In the genomic region with DNA sequence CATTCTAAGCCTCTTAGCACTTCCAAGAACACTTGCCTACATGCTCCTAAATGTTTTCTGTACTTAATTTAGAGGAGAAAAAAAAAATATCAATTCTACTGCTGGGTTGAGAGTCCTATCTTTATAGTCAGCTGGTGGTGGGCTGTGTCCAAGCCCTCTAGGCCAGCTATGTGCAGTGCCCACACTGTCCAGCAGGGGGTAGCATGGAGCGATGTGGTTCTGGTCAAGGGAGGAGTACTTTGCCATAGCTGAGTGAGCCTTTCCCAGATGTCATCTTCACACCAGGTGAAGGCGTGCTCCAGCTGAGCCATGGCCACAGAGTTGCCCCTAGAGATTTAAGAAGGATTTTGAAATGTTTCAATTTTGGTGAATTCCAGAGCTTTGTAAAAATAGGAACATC, we compare ENCODE assay signal across 8 mouse cellular contexts. TPM values are rescaled to one million over a fixed set of nuclear protein-coding genes. Genes with fewer than 3 reads are reported as not detected.
A peak's percentile ranks its signal among the peaks of the same experiment; 100 is the strongest.
DNase-seq lines count a peak whose midpoint lies in the region; ATAC-seq and TF ChIP-seq lines count a peak whose summit lies in the region.

No protein-coding gene starts in this region.

- no peak for ATAC-seq in forebrain, embryonic 14.5 days
- no peak for ATAC-seq in forebrain, embryonic 15.5 days (replicated peaks)
- peak; percentile 51; the same call in 1 of the 2 replicates for ATAC-seq in frontal cortex, adult (ENCODE audit: low TSS enrichment)
- ATAC-seq in monocyte, adult 5-6 weeks (replicated peaks; ENCODE audit: insufficient number of reproducible peaks, low FRiP score, low TSS enrichment, poor library complexity, severe bottlenecking) = peak; percentile 93

- TF ChIP-seq CTCF in C2C12 (IDR thresholded peaks at IDR 0.05; ENCODE audit: control insufficient read depth, insufficient read depth, insufficient read length) = peak; percentile 55
- TF ChIP-seq CTCF in bone marrow, adult 2 months (IDR thresholded peaks at IDR 0.05; ENCODE audit: control insufficient read depth, insufficient read depth, low read length) = peak; percentile 95

- no peaks in the 10 kb centered on the region for H3K4me1 ChIP-seq in forebrain, embryonic 14.5 days (ENCODE audit: control insufficient read depth, insufficient read depth, low read length)
- H3K4me1 ChIP-seq in forebrain, embryonic 15.5 days = 0 out of 2 replicates have a peak, but pooled peaks cover 3% of the 10 kb centered on the region
- H3K4me1 ChIP-seq in bone marrow, adult 2 months (ENCODE audit: control insufficient read depth, insufficient read depth, low read length) = no peaks in the 10 kb centered on the region

- peaks cover 17% of the 10 kb centered on the region for H3K36me3 ChIP-seq in forebrain, embryonic 14.5 days (ENCODE audit: control insufficient read depth, insufficient read depth, low read length)
- peaks cover 33% of the 10 kb centered on the region for H3K36me3 ChIP-seq in forebrain, embryonic 15.5 days
- no peaks in the 10 kb centered on the region for H3K36me3 ChIP-seq in C2C12 (ENCODE audit: control insufficient read depth, insufficient read depth)

- no peaks in the 10 kb centered on the region for H3K79me3 ChIP-seq in C2C12 (ENCODE audit: low read depth)

- DNase-seq in forebrain, embryonic 14.5 days (ENCODE audit: low spot score) = peak; percentile 10
- peak; percentile 70 to 81 for DNase-seq in kidney, postnatal 25 days
- DNase-seq in thymus, adult 18-20 months = peak; percentile 23 to 53

- no peaks in the 10 kb centered on the region for H3K79me2 ChIP-seq in C2C12 (ENCODE audit: control insufficient read depth, insufficient read depth)

- no peak overlapping the region for H3K27ac ChIP-seq in forebrain, embryonic 14.5 days (ENCODE audit: low read depth, low read length)
- no peak overlapping the region for H3K27ac ChIP-seq in forebrain, embryonic 15.5 days (replicated peaks)
- H3K27ac ChIP-seq in bone marrow, adult 2 months (ENCODE audit: control insufficient read depth, insufficient read depth, low read depth, low read length, poor library complexity) = no peak overlapping the region

- no peak overlapping the region for H3K4me3 ChIP-seq in forebrain, embryonic 14.5 days (ENCODE audit: low read depth, low read length)
- H3K4me3 ChIP-seq in forebrain, embryonic 15.5 days = no peak overlapping the region
- no peak overlapping the region for H3K4me3 ChIP-seq in C2C12 (ENCODE audit: insufficient read depth, poor library complexity, severe bottlenecking)
- no peak overlapping the region for H3K4me3 ChIP-seq in bone marrow, adult 2 months (replicated peaks; ENCODE audit: control insufficient read depth, low read depth, low read length)

- no peak for TF ChIP-seq POLR2A in bone marrow, adult 2 months (IDR thresholded peaks at IDR 0.05; ENCODE audit: borderline replicate concordance, control insufficient read depth, low read depth, low read length)

- H3ac ChIP-seq in C2C12 (ENCODE audit: control insufficient read depth, insufficient read length, low read depth) = no peak overlapping the region

- WGBS in forebrain, embryonic 14.5 days = 46% methylated on average over 2 of the region's 2 CpGs
- WGBS in forebrain, embryonic 15.5 days = 45% methylated on average over 2 of the region's 2 CpGs
- WGBS in bone marrow, adult 2 months = 28% methylated on average over 2 of the region's 2 CpGs

- no peak overlapping the region for H3K9ac ChIP-seq in forebrain, embryonic 14.5 days (ENCODE audit: low read length)
- H3K9ac ChIP-seq in forebrain, embryonic 15.5 days (replicated peaks) = no peak overlapping the region

- H3K4me2 ChIP-seq in forebrain, embryonic 14.5 days (ENCODE audit: low read length) = no peak overlapping the region
- no peak overlapping the region for H3K4me2 ChIP-seq in forebrain, embryonic 15.5 days (replicated peaks)

- no peaks in the 10 kb centered on the region for H3K27me3 ChIP-seq in forebrain, embryonic 14.5 days (replicated peaks; ENCODE audit: control insufficient read depth, insufficient read depth, low read length)
- no peaks in the 10 kb centered on the region for H3K27me3 ChIP-seq in forebrain, embryonic 15.5 days
- H3K27me3 ChIP-seq in C2C12 (ENCODE audit: control insufficient read depth, insufficient read depth, insufficient read length) = peaks cover 32% of the 10 kb centered on the region

- no peaks in the 10 kb centered on the region for H3K9me3 ChIP-seq in forebrain, embryonic 14.5 days (replicated peaks; ENCODE audit: control insufficient read depth, low read length)
- H3K9me3 ChIP-seq in forebrain, embryonic 15.5 days = no peaks in the 10 kb centered on the region

TF ChIP-seq in C2C12, 6 proteins besides CTCF, POLR2A, EP300 and RAD21:
- TF ChIP-seq MYOD1 (IDR thresholded peaks at IDR 0.05; ENCODE audit: control insufficient read depth, insufficient read length, low read depth) (no peak), MYOG (IDR thresholded peaks at IDR 0.05; ENCODE audit: control insufficient read depth, extremely low read depth, insufficient read length) (no peak), MAX (IDR thresholded peaks at IDR 0.05) (no peak), FOSL1 (IDR thresholded peaks at IDR 0.05; ENCODE audit: insufficient read depth, low read length, poor library complexity, severe bottlenecking) (no peak)
TF ChIP-seq in C2C12: peak in this region for 0.

RNA-seq across cellular contexts. Expression of gene Mapk9, which starts 21.7 kb away (rescaled TPM):
- polyA plus RNA-seq in forebrain, embryonic 14.5 days (2014; fragmentation: Nextera tagmentation; extraction: Ambion mirVana) = 43.6 and 49.1 TPM in 2 replicates
- polyA plus RNA-seq in forebrain, embryonic 15.5 days (2015; fragmentation: Nextera tagmentation; extraction: Ambion mirVana) = 46.8 and 47.2 TPM in 2 replicates
- 10.1 TPM for polyA plus RNA-seq in C2C12 (2012; fragmentation: generic; extraction: Trizol)
- 14.0 and 15.2 TPM in 2 replicates for polyA plus RNA-seq in bone marrow, adult 2 months (2011; ENCODE audit: insufficient read depth, insufficient read length, low replicate concordance, missing spikeins)
- total RNA-seq in monocyte, adult 5-6 weeks (2017) = 43.4 to 49.7 TPM (median 45.7 TPM) in 3 replicates

RNA-seq across cellular contexts. Expression of gene Gfpt2, which starts 30.9 kb away (rescaled TPM):
- 6.0 and 8.3 TPM in 2 replicates for polyA plus RNA-seq in forebrain, embryonic 14.5 days (2014; fragmentation: Nextera tagmentation; extraction: Ambion mirVana)
- 9.3 and 11.1 TPM in 2 replicates for polyA plus RNA-seq in forebrain, embryonic 15.5 days (2015; fragmentation: Nextera tagmentation; extraction: Ambion mirVana)
- 0.02 TPM for polyA plus RNA-seq in C2C12 (2012; fragmentation: generic; extraction: Trizol)
- polyA plus RNA-seq in bone marrow, adult 2 months (2011; ENCODE audit: insufficient read depth, insufficient read length, low replicate concordance, missing spikeins) = 3.2 TPM in 1 of 2 replicates, not detected in the other
- total RNA-seq in monocyte, adult 5-6 weeks (2017) = 0.19 to 1.8 TPM (median 0.49 TPM) in 3 replicates

Comparison
In these comparisons a context has a peak if more than half of its experiments do, and no peak if none do; other contexts are left out.
1. ATAC-seq: peak in frontal cortex, adult (single experiment) and monocyte, adult 5-6 weeks (single experiment); none in forebrain, embryonic 14.5 days (single experiment) and forebrain, embryonic 15.5 days (single experiment).
2. DNase-seq: peak in every context shown above with its lines; median percentile 76 in kidney, postnatal 25 days; 38 in thymus, adult 18-20 months; 10 in forebrain, embryonic 14.5 days.